Comparison of ENCODE assay signal across 35 mouse cellular contexts in the genomic region with DNA sequence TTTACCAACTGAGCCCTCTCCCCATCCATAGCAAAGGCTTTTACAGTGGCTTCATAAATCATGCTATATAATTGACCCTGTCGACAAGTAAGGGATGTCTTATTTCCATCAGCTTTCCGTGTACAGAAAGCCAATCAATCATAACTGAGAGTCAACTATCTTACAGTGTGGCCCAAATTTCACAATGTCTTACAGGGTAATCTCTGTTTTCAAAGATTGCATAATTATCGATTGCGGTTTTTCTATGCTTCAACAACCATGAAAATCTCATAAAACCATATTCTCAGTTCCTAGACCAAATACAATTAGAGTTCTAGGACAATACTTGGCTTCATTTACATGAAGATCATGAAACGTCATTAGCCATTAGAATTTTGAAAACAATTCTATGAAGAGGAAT.
"Had no signal": no experiment of that assay in that cellular context is flagged by ENCODE, and none has a peak within 500 bp of the region (broad histone marks: within the 10 kb centered on the region; RNA-seq: fewer than 3 reads in every experiment).

No protein-coding gene starts in this region.

- DNase-seq: heart, postnatal 10 days; heart, postnatal 14 days; heart, postnatal 36 days; heart, postnatal 4 days; kidney, adult 11 months; kidney, adult 18-20 months; kidney, adult 2 months; kidney, adult 8-10 months; kidney, adult 9 months; kidney, postnatal 10 days; kidney, postnatal 14 days; kidney, postnatal 25 days; kidney, postnatal 36 days; kidney, postnatal 4 days; layer of hippocampus, adult 9-11 months; layer of hippocampus, postnatal 36 days had no signal

- H3K4me2 ChIP-seq: heart, embryonic 11.5 days; heart, embryonic 12.5 days; heart, embryonic 13.5 days; heart, embryonic 15.5 days; hindbrain, embryonic 12.5 days; hindbrain, embryonic 13.5 days; hindbrain, embryonic 14.5 days; hindbrain, embryonic 15.5 days; intestine, embryonic 15.5 days; kidney, embryonic 15.5 days had no signal

- H3K4me3 ChIP-seq: heart, embryonic 10.5 days; heart, embryonic 12.5 days; heart, embryonic 13.5 days; heart, embryonic 15.5 days; hindbrain, embryonic 10.5 days; hindbrain, embryonic 12.5 days; hindbrain, embryonic 13.5 days; hindbrain, embryonic 15.5 days; intestine, embryonic 15.5 days; kidney, embryonic 15.5 days; layer of hippocampus, adult 2 months had no signal

- H3K9ac ChIP-seq: heart, embryonic 12.5 days; heart, embryonic 13.5 days; heart, embryonic 15.5 days; hindbrain, embryonic 12.5 days; hindbrain, embryonic 13.5 days; hindbrain, embryonic 14.5 days; hindbrain, embryonic 15.5 days; intestine, embryonic 15.5 days; kidney, embryonic 15.5 days had no signal

- ATAC-seq: hindbrain, embryonic 16.5 days; hindbrain, postnatal 0 days; inflammation-experienced regulatory T-cells, adult 6 months; intestine, embryonic 15.5 days; intestine, embryonic 16.5 days; intestine, postnatal 0 days had no signal

- H3K27ac ChIP-seq: heart, embryonic 10.5 days; heart, embryonic 13.5 days; heart, embryonic 15.5 days; hindbrain, embryonic 10.5 days; hindbrain, embryonic 12.5 days; hindbrain, embryonic 13.5 days; hindbrain, embryonic 14.5 days; hindbrain, embryonic 15.5 days; hindbrain, postnatal 0 days; intestine, embryonic 15.5 days; kidney, embryonic 15.5 days; kidney, postnatal 0 days; layer of hippocampus, adult 2 months had no signal

- H3K36me3 ChIP-seq: heart, embryonic 10.5 days; heart, embryonic 12.5 days; heart, embryonic 13.5 days; heart, embryonic 15.5 days; hindbrain, embryonic 10.5 days; hindbrain, embryonic 12.5 days; hindbrain, embryonic 13.5 days; hindbrain, embryonic 15.5 days; intestine, embryonic 15.5 days; kidney, embryonic 15.5 days had no signal

- H3K4me1 ChIP-seq: heart, embryonic 10.5 days; heart, embryonic 12.5 days; heart, embryonic 13.5 days; heart, embryonic 15.5 days; hindbrain, embryonic 10.5 days; hindbrain, embryonic 12.5 days; hindbrain, embryonic 13.5 days; hindbrain, embryonic 15.5 days; intestine, embryonic 15.5 days; kidney, embryonic 15.5 days had no signal

- H3K27me3 ChIP-seq: heart, embryonic 12.5 days; heart, embryonic 13.5 days; heart, embryonic 15.5 days; hindbrain, embryonic 12.5 days; hindbrain, embryonic 13.5 days; hindbrain, embryonic 15.5 days; intestine, embryonic 15.5 days; kidney, embryonic 15.5 days had no signal

- H3K9me3 ChIP-seq: heart, embryonic 10.5 days; heart, embryonic 13.5 days; heart, embryonic 15.5 days; hindbrain, embryonic 10.5 days; hindbrain, embryonic 12.5 days; hindbrain, embryonic 13.5 days; hindbrain, embryonic 15.5 days; intestine, embryonic 15.5 days; kidney, embryonic 15.5 days had no signal
